Mouse (Mus musculus) cortical plate, adult 2 months (tissue): ENCODE results near the gene Atf3.

Experiments
- CTCF ChIP-seq: fragments of 200-500 bp; IDR thresholded peaks from 2 replicates; pipeline ENCODE4 v1.5.1; 2011; ENCODE audit warnings: mild to moderate bottlenecking, control low read depth, low read length; ENCODE audit not compliant: insufficient read depth; ENCODE audit errors: extremely low read depth
- POLR2A ChIP-seq: fragments of 200-500 bp; IDR thresholded peaks from 2 replicates; pipeline ENCODE4 v1.6.1; 2011; ENCODE audit warnings: mild to moderate bottlenecking, low read length, control low read depth; ENCODE audit not compliant: insufficient read depth; ENCODE audit errors: extremely low read depth

DNA sequence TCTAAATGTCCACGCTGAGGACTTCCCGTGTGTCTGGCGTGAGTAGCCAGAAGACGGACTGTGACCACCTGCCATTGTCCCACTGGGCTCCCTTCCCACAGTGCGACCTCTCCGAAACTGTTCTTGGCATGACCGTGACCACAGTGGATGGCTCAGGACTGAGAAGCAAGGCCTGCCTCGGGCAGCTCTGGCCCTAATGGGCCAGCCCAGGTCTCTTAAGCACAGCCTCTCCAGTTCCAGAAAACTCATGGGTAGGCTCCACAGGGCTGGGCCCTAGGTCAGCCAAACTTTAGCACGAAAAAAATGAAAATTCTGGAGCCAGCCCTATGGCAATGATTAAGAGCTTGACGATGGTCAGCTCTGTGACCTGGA, 6.1 kb upstream of the Atf3 start:
- no peak for TF ChIP-seq CTCF
- no peak for TF ChIP-seq POLR2A
